Mouse (Mus musculus) neural tube, embryonic 14.5 days (tissue): Measurements from ENCODE around the gene Pced1a. TPM values are rescaled to one million over a fixed set of nuclear protein-coding genes. Genes with fewer than 3 reads are reported as not detected.

ENCODE experiments used
- ATAC-seq: fragments of 200-750 bp; cut with Nextera tagmentation; 2 replicates; pipeline ENCODE4 v1.8.0; 2017; ENCODE audit warnings: low read depth, mild to moderate bottlenecking, moderate TSS enrichment, moderate library complexity
- H3K27ac ChIP-seq: fragments of 300-500 bp; sonication (generic); 2 replicates; pipeline ENCODE4 v1.5.1; 2014; ENCODE audit warnings: low read depth, mild to moderate bottlenecking, control low read depth, low read length, moderate library complexity, mixed read lengths
- H3K27me3 ChIP-seq: fragments of 300-500 bp; sonication (generic); 2 replicates; pipeline ENCODE4 v1.6.1; 2014; ENCODE audit warnings: low read length; ENCODE audit not compliant: control insufficient read depth, insufficient read depth
- H3K36me3 ChIP-seq: fragments of 300-500 bp; sonication (generic); 2 replicates; pipeline ENCODE4 v1.6.1; 2014; ENCODE audit warnings: low read length, mixed read lengths; ENCODE audit not compliant: control insufficient read depth, insufficient read depth
- H3K4me1 ChIP-seq: fragments of 300-500 bp; sonication (generic); 2 replicates; pipeline ENCODE4 v1.6.1; 2014; ENCODE audit warnings: low read length; ENCODE audit not compliant: control insufficient read depth, insufficient read depth
- H3K4me2 ChIP-seq: fragments of 300-500 bp; sonication (generic); 2 replicates; pipeline ENCODE4 v1.6.1; 2014; ENCODE audit warnings: mild to moderate bottlenecking, low read depth, low read length, control low read depth
- H3K4me3 ChIP-seq: fragments of 300-500 bp; sonication (generic); 2 replicates; pipeline ENCODE4 v1.5.1; 2014; ENCODE audit warnings: low read depth, low read length, control low read depth, mixed read lengths
- H3K9ac ChIP-seq: fragments of 300-500 bp; sonication (generic); replicated peaks from 2 replicates; pipeline ENCODE4 v1.6.1; 2014; ENCODE audit warnings: low read depth, mild to moderate bottlenecking, control low read depth, low read length, mixed read lengths
- H3K9me3 ChIP-seq: fragments of 300-500 bp; sonication (generic); 2 replicates; pipeline ENCODE4 v1.6.1; 2016; ENCODE audit warnings: low read length; ENCODE audit not compliant: control insufficient read depth
- WGBS: fragments of 180-500 bp; shearing (Covaris S2); extraction: QIAGEN DNeasy Blood & Tissue Kit; methylation state at CpG from one replicate; pipeline ENCODE4 v1.1.7; 2014; 5-methylcytosine and 5-hydroxymethylcytosine counted together
- polyA plus RNA-seq: library from polyadenylated mRNA; unstranded; fragments of >200 nt; fragmentation: Nextera tagmentation; extraction: Ambion mirVana; gene quantifications from 2 replicates; pipeline ENCODE4 v1.2.1, GENCODE M21; 2014

Gene Pced1a
- polyA plus RNA-seq, 1 experiment from 2014 or later, result 11.5 TPM

DNA sequence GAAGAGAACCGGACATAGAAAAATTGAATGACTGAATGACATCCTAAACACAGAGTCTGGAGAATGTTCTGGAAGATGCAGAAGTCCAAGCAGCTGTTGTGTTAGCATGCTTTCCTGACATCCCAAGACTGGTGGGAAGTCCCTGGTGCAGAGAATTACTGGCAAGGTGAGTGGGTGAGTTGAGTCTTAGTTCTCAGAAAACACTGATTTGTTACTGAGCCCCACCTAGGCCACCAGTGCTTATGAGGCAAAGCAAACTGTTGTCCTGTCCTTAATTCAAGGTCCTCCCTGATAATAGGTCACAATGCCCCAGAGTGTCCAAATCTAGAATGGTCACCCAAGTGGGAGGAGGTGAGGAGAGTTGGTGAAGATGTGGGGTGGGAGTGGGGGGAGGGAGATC is 19.6 kb downstream of the Pced1a start, which contains the start of the genes Gm28372 and 1700020A23Rik:
Gene Gm28372 (plus strand): TSS at position 301 of the 400 bp plus-strand sequence.
Gene 1700020A23Rik (plus strand): TSS at position 321 of the 400 bp plus-strand sequence.
- no peak within 1 kb of the TSS for H3K4me2 ChIP-seq
- no peak for ATAC-seq
- H3K27ac ChIP-seq, result no peak within 1 kb of the TSS
- no peaks in the 10 kb centered on the region for H3K27me3 ChIP-seq
- no peaks in the 10 kb centered on the region for H3K4me1 ChIP-seq
- no peak within 1 kb of the TSS for H3K9ac ChIP-seq
- 81% methylated on average over 1 of the region's 1 CpGs for WGBS
- H3K36me3 ChIP-seq, result no peaks in the 10 kb centered on the region
- no peaks in the 10 kb centered on the region for H3K9me3 ChIP-seq
- no peak within 1 kb of the TSS for H3K4me3 ChIP-seq

DNA sequence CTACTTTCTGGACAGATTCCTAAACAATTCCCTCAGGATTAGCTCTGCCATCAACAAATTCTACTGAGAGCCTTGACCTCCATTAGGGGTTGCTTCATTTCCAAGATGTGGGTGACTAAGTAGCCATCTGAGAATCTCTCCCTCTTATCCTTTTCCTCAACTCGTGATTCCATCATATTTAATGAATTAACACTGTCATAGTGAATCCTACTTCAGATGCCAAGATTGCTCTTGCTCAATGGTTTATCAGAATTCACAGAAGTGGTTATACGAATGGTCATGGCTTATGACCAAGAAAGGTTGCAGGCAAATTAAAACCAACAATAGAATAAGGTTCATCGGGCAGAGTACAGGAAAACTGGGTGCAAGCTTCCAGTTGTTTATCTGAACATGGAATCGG is 22.6 kb downstream of the Pced1a start:
- Histone ChIP-seq H3K9me3 (no peaks in the 10 kb centered on the region), H3K4me1 (peaks cover 7% of the 10 kb centered on the region; the same call in 1 of the 2 replicates), H3K4me3 (no peak overlapping the region), H3K4me2 (no peak overlapping the region), H3K27me3 (no peaks in the 10 kb centered on the region), H3K36me3 (no peaks in the 10 kb centered on the region), H3K9ac (no peak overlapping the region), H3K27ac (no peak overlapping the region)
- 83% methylated on average over 4 of the region's 4 CpGs for WGBS
- no peak for ATAC-seq

DNA sequence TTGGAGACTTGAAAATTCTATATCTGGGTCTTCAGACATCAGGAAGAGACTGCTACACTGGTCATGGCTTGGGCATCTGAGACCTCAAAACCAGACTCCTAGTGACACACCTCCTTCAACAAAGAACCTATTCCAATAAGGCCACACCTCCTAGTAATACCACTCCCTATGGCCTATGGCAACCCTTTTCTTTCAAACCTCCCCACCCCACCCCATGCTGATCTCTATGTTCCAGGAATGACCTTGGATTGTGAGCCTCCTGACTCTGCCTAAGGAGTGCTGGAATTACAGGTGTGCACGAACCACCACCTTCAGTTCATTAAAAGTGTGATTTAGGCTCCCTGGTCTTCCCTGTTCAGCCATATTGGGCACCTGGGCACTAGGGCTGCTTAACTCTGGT is 24.5 kb downstream of the Pced1a start:
- Histone ChIP-seq H3K9ac (no peak overlapping the region), H3K27ac (no peak overlapping the region), H3K9me3 (no peaks in the 10 kb centered on the region), H3K4me3 (no peak overlapping the region), H3K4me2 (no peak overlapping the region), H3K36me3 (no peaks in the 10 kb centered on the region), H3K27me3 (no peaks in the 10 kb centered on the region), H3K4me1 (peaks cover 8% of the 10 kb centered on the region; the same call in 1 of the 2 replicates)
- ATAC-seq, result no peak
- WGBS, result 92% methylated on average over 1 of the region's 1 CpGs

DNA sequence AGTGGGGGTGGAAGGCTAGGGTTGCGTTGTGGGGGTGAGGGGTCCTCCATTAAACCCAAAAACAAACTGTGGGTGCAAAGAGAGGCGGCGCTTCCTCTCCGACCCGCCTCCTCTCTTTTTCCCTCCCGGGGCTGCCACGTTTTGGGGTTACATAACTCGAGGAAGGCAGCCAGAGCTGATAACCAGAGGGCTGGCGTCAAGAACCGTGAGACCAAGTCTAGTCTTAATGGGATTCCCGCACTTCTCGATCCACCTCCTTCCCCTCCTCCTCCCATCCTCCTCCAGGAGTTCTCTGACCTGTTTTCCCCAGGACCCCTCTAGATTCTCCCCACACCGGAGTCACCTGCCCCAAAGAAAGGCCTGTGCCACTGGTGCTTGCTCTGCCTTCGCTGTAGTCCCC is 26.4 kb downstream of the Pced1a start:
- no peaks in the 10 kb centered on the region for H3K27me3 ChIP-seq
- H3K4me2 ChIP-seq, result peak overlapping the region; percentile 90
- no peaks in the 10 kb centered on the region for H3K36me3 ChIP-seq
- no peak for ATAC-seq
- H3K9ac ChIP-seq, result no peak overlapping the region
- WGBS, result 14% methylated on average over 13 of the region's 14 CpGs
- H3K27ac ChIP-seq, result no peak overlapping the region
- H3K9me3 ChIP-seq, result no peaks in the 10 kb centered on the region
- H3K4me3 ChIP-seq, result no peak overlapping the region
- H3K4me1 ChIP-seq, result peaks cover 8% of the 10 kb centered on the region; the same call in 1 of the 2 replicates

DNA sequence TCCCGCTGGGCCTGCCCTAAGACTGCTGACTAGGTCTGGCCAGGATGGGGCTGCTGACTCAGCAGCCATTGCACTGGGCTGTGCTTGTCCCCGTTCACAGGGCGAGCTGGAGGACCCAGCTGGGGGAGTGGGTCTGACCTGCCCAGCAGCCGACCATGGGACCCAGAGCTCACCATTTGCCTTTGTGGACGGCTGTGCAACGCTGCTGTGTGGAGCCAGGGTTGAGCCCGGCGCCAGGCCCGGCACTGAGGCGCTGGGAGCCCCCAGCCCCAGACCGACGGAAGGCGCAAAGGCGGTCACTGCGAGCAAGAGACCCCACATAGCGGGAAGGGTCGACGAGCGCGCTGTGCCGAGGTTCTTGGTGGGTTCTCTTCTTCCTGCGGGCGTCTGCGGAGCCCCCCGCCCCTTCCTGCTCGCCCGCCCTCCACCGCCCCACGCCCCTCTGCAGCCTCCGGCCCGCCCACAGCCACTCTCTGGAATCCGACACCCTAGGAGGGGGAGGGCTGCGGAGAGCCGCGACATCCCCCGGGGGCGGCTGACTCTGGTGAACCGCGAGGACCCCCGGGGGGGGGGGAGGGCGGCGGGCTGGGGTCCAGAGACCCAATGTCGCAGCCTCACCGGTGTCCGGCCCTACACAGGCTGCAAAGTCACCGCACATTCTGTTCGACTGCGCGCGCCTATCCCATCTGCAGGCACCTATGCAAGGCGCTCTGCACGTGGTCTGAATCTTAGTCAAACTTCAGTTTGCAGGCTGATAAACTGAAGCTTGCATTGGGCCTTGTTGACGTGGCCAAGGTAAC is 27.1 kb downstream of the Pced1a start, which contains the start of gene Cpxm1:
Gene Cpxm1 (minus strand): TSS at position 389 of the 800 bp plus-strand sequence.
- Histone ChIP-seq H3K4me3 (peak within 1 kb of the TSS; percentile 46), H3K9me3 (no peaks in the 10 kb centered on the region), H3K4me1 (peaks cover 8% of the 10 kb centered on the region; the same call in 1 of the 2 replicates), H3K27me3 (no peaks in the 10 kb centered on the region), H3K9ac (peak within 1 kb of the TSS; percentile 68), H3K27ac (no peak within 1 kb of the TSS), H3K4me2 (peak within 1 kb of the TSS; percentile 90), H3K36me3 (no peaks in the 10 kb centered on the region)
- WGBS, result under 1% methylated on average over 44 of the region's 53 CpGs
- peak; percentile 85 for ATAC-seq

DNA sequence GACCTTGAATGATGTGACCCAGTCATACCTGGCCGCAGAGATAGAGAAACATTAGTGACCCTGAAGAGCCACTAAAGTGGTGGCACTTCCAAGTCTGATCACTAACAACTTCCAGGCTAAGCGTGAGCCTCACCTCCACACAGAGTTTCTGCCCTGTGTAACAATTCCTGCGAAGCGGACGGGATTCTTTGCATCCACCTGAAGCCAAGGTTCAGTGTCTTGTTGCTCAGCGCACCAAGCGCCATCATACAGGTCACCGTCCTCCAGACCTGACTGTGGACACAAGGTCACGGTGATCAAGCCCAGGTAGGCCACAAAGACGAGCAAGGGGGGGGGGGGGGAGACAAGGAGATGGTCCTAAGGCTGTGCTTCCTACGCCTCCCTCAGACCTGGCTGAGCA is 28.8 kb downstream of the Pced1a start:
- Histone ChIP-seq H3K27ac (no peak overlapping the region), H3K4me1 (peaks cover 8% of the 10 kb centered on the region; the same call in 1 of the 2 replicates), H3K4me2 (no peak overlapping the region), H3K27me3 (no peaks in the 10 kb centered on the region), H3K36me3 (no peaks in the 10 kb centered on the region), H3K4me3 (no peak overlapping the region), H3K9me3 (no peaks in the 10 kb centered on the region), H3K9ac (no peak overlapping the region)
- 96% methylated on average over 11 of the region's 11 CpGs for WGBS
- ATAC-seq, result no peak

DNA sequence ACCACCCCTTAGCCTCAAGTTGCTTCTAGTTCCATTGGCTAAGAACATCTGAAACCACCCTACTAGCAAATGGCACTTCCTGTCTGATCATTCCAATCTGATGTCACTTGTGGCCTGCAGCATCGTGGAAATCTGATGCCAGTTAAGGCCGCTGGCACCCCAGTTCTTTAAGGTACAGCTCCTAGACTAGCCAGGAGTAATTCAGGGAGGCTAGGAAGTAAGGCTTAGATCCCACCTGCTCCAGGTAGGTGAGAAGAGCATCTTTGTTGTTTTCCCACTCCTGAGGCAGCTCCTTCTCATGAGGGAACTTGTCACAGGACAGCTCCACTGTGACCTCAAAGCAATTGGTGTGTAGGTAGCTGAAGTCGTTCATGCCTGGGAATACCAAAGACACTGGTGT is 31.7 kb downstream of the Pced1a start:
- WGBS, result 90% methylated on average over 3 of the region's 3 CpGs

DNA sequence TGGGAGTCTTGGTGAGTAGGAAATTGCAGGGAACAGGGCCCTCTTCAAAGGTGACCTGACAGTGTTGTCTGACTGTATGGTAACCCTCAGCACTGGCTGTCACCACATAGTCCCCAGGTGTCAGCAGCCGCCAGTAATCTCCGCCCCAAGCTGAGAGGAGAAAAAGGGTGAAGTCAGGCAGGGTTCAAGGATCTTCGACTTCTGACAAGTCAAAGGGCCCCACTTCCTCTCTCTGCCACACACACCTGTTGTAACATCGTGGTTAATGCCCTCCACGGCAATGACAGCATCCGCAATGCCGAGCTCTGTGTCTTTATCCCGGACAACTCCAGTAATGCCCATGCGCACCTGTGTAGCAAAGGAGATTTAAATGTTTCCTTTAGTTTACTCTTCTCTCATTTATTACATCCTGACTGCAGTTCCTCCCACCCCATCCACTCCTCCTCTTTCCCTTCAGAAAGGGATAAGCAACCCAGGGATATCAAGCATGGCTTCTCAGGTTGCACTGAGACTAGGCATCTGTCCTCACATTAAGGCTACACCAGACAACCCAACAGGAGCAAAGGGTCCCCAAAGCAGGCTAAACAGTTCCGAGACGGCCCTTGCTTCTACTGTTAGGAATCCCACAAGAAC is 33.4 kb downstream of the Pced1a start:
- no peaks in the 10 kb centered on the region for H3K27me3 ChIP-seq
- no peaks in the 10 kb centered on the region for H3K4me1 ChIP-seq
- no peak for ATAC-seq
- no peak overlapping the region for H3K27ac ChIP-seq
- no peak overlapping the region for H3K4me3 ChIP-seq
- no peaks in the 10 kb centered on the region for H3K9me3 ChIP-seq
- H3K9ac ChIP-seq, result no peak overlapping the region
- no peaks in the 10 kb centered on the region for H3K36me3 ChIP-seq
- H3K4me2 ChIP-seq, result no peak overlapping the region
- 83% methylated on average over 11 of the region's 11 CpGs for WGBS

More for the DNA sequence above, 31.7 kb downstream of the Pced1a start:
- no peak overlapping the region for H3K9ac ChIP-seq
- H3K9me3 ChIP-seq, result no peaks in the 10 kb centered on the region
- H3K27me3 ChIP-seq, result no peaks in the 10 kb centered on the region
- no peak overlapping the region for H3K4me3 ChIP-seq
- H3K36me3 ChIP-seq, result no peaks in the 10 kb centered on the region
- peaks cover 8% of the 10 kb centered on the region; the same call in 1 of the 2 replicates for H3K4me1 ChIP-seq
- ATAC-seq, result no peak
- H3K27ac ChIP-seq, result no peak overlapping the region
- H3K4me2 ChIP-seq, result no peak overlapping the region

DNA sequence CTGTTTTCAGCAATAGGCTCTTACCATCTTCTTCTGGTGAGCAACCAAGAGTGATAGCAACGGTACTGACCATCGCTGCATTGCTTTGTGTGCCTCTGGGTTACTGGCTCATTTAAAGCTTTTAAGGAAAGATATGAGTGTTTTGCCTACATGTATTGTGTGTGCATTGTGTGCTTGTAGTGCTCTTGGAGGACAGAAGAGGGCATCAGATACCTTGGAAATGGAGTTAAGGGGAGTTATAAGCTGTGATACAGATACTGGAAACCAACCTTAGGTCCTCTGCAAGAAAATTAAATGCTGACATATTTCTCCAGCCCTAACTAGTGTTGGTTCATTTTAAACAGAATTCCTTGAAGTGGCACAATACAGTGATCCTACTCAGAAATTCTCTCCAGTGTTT is 35.7 kb downstream of the Pced1a start:
- Histone ChIP-seq H3K36me3 (no peaks in the 10 kb centered on the region), H3K4me3 (no peak overlapping the region), H3K9me3 (no peaks in the 10 kb centered on the region), H3K4me2 (no peak overlapping the region), H3K27ac (no peak overlapping the region), H3K27me3 (no peaks in the 10 kb centered on the region), H3K4me1 (no peaks in the 10 kb centered on the region), H3K9ac (no peak overlapping the region)
- WGBS, result 77% methylated on average over 2 of the region's 2 CpGs
- no peak for ATAC-seq
